Mouse (Mus musculus): ENCODE data around the gene Smndc1. TPM values are rescaled to one million over a fixed set of nuclear protein-coding genes. Genes with fewer than 3 reads are reported as not detected.

Smndc1 gene
- polyA plus RNA-seq, 1 experiment from 2014 or later = 38.2 TPM

DNA sequence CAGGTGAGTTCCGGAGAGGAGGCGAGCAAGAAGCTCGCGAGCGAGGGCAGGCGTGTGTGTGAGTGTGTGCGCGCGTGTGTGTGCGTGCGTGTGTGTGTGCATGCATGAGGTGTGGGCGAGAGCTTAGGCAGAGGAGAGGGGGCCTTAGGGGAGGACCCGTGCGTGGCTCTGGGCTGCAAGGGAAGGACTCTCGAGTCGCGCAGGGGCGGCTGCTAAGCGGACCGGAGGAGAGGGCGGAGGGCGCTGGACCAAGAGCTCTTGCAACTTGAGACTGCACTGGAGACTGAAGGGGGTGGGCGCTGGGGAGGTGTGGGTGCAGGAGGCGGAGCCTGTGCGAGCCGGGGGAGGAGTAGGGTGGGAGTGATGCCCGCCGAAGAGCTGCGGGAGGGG is 60.4 kb downstream of the Smndc1 start:
- Histone ChIP-seq H3K4me1 (peaks cover 24% of the 10 kb centered on the region), H3K4me2 (peak overlapping the region; percentile 94), H3K36me3 (peaks cover 11% of the 10 kb centered on the region; the same call in 1 of the 2 replicates), H3K9me3 (no peaks in the 10 kb centered on the region), H3K27me3 (replicated peaks) (no peaks in the 10 kb centered on the region), H3K9ac (peak overlapping the region; percentile 85), H3K4me3 (replicated peaks) (peak overlapping the region; percentile 96), H3K27ac (peak overlapping the region; percentile 80)
- under 1% methylated on average over 29 of the region's 29 CpGs for WGBS
- peak; percentile 73 for ATAC-seq (ENCODE audit: insufficient read depth, low FRiP score, low read depth)

Other genes with a start within 250 kb of the Smndc1 start
- 36.1 and 37.8 TPM in 2 replicates for gene Mxi1, start 80.1 kb downstream of the Smndc1 start, polyA plus RNA-seq (2015; fragmentation: Nextera tagmentation; extraction: Ambion mirVana)
- gene Gm10197, start 18.8 kb downstream of the Smndc1 start, polyA plus RNA-seq (2015; fragmentation: Nextera tagmentation; extraction: Ambion mirVana) = 2.5 TPM in 1 of 2 replicates, not detected in the other
- gene Dusp5, start 138.5 kb upstream of the Smndc1 start, polyA plus RNA-seq (2015; fragmentation: Nextera tagmentation; extraction: Ambion mirVana) = 7.2 and 7.4 TPM in 2 replicates
- gene Nutf2-ps1, start 198.5 kb upstream of the Smndc1 start, polyA plus RNA-seq (2015; fragmentation: Nextera tagmentation; extraction: Ambion mirVana) = 377 and 407 TPM in 2 replicates
- gene Smc3, start 209.8 kb upstream of the Smndc1 start, polyA plus RNA-seq (2015; fragmentation: Nextera tagmentation; extraction: Ambion mirVana) = 65.5 and 67.4 TPM in 2 replicates